Mouse (Mus musculus) hindbrain, embryonic 14.5 days (tissue): ENCODE measurements around the gene Gas2l2. TPM values are rescaled to one million over a fixed set of nuclear protein-coding genes. Genes with fewer than 3 reads are reported as not detected.

Experiments used
- ATAC-seq: fragments of 200-750 bp; cut with Nextera tagmentation; 2 replicates; pipeline ENCODE4 v1.8.0; 2017; ENCODE audit warnings: moderate number of reproducible peaks, mild to moderate bottlenecking, moderate TSS enrichment, moderate library complexity; ENCODE audit not compliant: low FRiP score
- DNase-seq: peaks from one replicate; pipeline ENCODE4 v3.0.0-alpha.2; 2015; ENCODE audit warnings: low spot score
- H3K27ac ChIP-seq: fragments of 300-500 bp; sonication (generic); 2 replicates; pipeline ENCODE4 v1.5.1; 2014; ENCODE audit warnings: mild to moderate bottlenecking, moderate library complexity
- H3K27me3 ChIP-seq: fragments of 300-500 bp; sonication (generic); 2 replicates; pipeline ENCODE4 v1.6.1; 2014; ENCODE audit warnings: mild to moderate bottlenecking, low read length, mixed read lengths; ENCODE audit not compliant: control insufficient read depth, insufficient read depth
- H3K36me3 ChIP-seq: fragments of 300-500 bp; sonication (generic); replicated peaks from 2 replicates; pipeline ENCODE4 v1.6.1; 2014; ENCODE audit not compliant: control insufficient read depth, insufficient read depth
- H3K4me1 ChIP-seq: fragments of 300-500 bp; sonication (generic); replicated peaks from 2 replicates; pipeline ENCODE4 v1.6.1; 2014; ENCODE audit warnings: antibody characterized with exemption, low read length, mixed read lengths; ENCODE audit not compliant: control insufficient read depth, insufficient read depth
- H3K4me2 ChIP-seq: fragments of 300-500 bp; sonication (generic); replicated peaks from 2 replicates; pipeline ENCODE4 v1.6.1; 2014; ENCODE audit warnings: mild to moderate bottlenecking, moderate library complexity
- H3K4me3 ChIP-seq: fragments of 300-500 bp; sonication (generic); replicated peaks from 2 replicates; pipeline ENCODE4 v1.5.1; 2014; ENCODE audit warnings: mild to moderate bottlenecking, low read length
- H3K9ac ChIP-seq: fragments of 300-500 bp; sonication (generic); 2 replicates; pipeline ENCODE4 v1.6.1; 2014
- H3K9me3 ChIP-seq: fragments of 300-500 bp; sonication (generic); 2 replicates; pipeline ENCODE4 v1.6.1; 2016; ENCODE audit warnings: low read length; ENCODE audit not compliant: control insufficient read depth
- WGBS: fragments of 180-500 bp; shearing (Covaris S2); extraction: QIAGEN DNeasy Blood & Tissue Kit; methylation state at CpG from one replicate; pipeline ENCODE4 v1.1.7; 2014; 5-methylcytosine and 5-hydroxymethylcytosine counted together
- polyA plus RNA-seq: library from polyadenylated mRNA; unstranded; fragments of >200 nt; fragmentation: Nextera tagmentation; extraction: Ambion mirVana; gene quantifications from 2 replicates; pipeline ENCODE4 v1.2.1, GENCODE M21; 2014

Gas2l2 gene
- polyA plus RNA-seq = 0.97 and 1.5 TPM in 2 replicates

DNA sequence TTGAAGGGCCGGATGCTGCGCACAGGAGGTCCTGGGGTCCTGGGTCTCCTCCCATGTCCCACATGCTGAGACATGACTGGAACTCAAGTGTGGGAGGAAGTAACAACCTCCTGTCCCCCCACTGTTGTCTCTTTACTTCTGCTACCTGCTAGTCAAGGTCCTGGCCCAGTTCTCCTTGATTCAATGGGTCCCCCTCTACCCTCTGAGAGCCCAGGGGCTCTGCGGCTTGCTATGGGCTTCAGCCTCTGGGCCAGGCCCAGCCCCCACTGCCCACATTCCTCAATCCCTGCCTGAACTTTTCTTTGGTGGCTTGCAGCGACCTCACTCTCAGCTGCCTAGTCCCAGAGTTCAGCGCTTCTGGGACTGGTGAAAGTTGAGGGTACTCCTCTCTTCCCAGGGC lies at the start of gene Gas2l2:
Gene Gas2l2, minus strand, starts transcription at position 101 of the 400 bp plus-strand sequence.
- Histone ChIP-seq H3K4me3 (no peak within 1 kb of the TSS), H3K27ac (no peak within 1 kb of the TSS), H3K9me3 (no peaks in the 10 kb centered on the region), H3K27me3 (peaks cover 16% of the 10 kb centered on the region), H3K36me3 (no peaks in the 10 kb centered on the region), H3K4me2 (no peak within 1 kb of the TSS), H3K9ac (no peak within 1 kb of the TSS), H3K4me1 (no peaks in the 10 kb centered on the region)
- DNase-seq (no peak), ATAC-seq (no peak)
- 50% methylated on average over 5 of the region's 5 CpGs for WGBS

DNA sequence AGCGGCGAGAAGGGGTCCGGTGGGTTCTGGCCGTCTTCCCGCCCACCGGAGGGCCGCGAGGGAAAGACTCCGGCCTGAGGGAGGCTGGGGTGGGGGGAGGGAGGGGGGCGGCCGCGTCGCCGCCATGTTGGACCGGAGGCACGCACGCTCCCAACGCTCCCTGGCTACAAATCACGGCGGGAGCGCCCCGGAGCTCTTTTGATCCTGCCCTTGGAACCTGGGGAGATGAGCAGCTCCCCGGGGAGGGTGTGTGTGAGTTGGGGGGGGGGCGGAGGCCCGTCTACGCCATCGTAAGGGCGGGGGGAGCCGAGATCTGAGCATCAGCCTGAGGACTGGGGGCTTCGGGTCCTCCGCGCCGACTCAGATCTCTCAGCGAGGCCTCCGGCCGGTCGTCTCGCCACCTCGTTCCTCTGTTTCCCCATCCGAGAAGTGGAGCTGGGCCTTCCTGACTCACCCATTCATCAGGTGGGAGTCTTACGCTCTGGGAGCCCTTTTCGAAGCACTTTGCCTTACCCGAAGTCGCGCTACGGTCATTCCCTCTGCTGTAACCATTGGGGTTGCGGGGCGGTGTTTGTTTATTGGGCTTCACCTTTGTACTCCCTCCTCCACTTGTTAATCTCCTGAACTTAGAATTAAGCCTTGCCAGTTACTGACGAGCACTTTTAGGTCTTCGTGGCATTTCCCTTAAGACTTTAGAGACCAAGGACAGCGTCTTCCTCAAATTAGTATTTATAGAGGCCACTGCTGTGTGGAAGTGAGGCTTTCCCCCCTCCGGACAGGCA lies 44.2 kb upstream of the Gas2l2 start:
- peaks cover 19% of the 10 kb centered on the region for H3K36me3 ChIP-seq
- DNase-seq = no peak
- H3K4me2 ChIP-seq = peak overlapping the region; percentile 98
- peaks cover 13% of the 10 kb centered on the region for H3K4me1 ChIP-seq
- no peaks in the 10 kb centered on the region for H3K9me3 ChIP-seq
- peak overlapping the region; percentile 98 for H3K27ac ChIP-seq
- peak; percentile 89 for ATAC-seq
- H3K9ac ChIP-seq = peak overlapping the region; percentile 83
- H3K4me3 ChIP-seq = peak overlapping the region; percentile 90
- H3K27me3 ChIP-seq = no peaks in the 10 kb centered on the region
- WGBS = 1% methylated on average over 43 of the region's 52 CpGs

DNA sequence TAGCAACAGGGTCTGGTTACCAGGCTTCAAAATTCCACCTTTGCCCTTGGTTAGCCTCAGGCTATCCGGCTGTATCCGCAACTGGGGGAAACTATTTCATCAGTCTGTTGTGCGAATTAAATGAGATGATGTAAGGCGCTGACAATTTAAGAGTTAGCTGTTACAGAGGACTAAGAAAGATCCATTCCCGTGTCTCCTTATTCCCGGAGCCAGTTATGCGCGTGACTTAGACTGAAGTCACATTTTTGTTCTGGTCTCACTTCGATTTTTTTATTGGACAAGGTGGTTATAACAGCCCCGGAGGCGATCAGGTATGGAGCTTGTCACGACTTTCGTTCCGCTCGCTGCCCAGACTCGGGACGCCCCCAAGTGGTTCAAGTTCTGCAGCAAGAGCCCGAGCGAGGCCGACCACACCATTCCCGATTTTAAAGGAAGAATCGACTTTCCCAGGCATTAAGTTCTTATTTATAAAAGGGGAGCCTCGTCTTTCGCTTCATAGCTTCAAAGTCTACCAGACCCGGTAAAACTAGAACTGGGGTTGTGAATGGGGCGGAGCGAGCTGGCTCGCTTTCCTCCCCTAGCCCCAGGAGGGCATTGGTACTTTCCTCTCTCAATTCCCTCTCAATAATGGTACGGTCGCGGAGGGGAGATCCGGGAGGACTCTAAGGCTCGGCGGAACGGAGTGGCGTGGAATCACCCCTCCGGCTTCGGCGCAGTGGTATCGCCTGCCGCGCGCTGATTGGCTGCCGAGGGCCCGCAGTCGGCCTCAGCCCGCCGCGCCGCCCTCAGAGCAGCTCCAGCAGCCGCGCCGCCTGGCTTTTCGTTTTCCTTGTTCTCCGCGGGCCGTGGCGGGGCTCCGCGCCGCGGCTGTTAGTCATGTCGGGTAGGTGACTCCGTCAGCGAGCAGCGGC lies 43.3 kb upstream of the Gas2l2 start, which contains the start of gene Taf15:
Gene Taf15, plus strand, starts transcription at position 763 of the 911 bp plus-strand sequence.
- Histone ChIP-seq H3K36me3 (peaks cover 13% of the 10 kb centered on the region), H3K27me3 (no peaks in the 10 kb centered on the region), H3K9me3 (no peaks in the 10 kb centered on the region), H3K9ac (peak within 1 kb of the TSS; percentile 83), H3K4me1 (peaks cover 13% of the 10 kb centered on the region), H3K4me2 (peak within 1 kb of the TSS; percentile 98), H3K4me3 (peak within 1 kb of the TSS; percentile 90), H3K27ac (peak within 1 kb of the TSS; percentile 98)
- DNase-seq (peak; percentile 99), ATAC-seq (peak; percentile 98)
- under 1% methylated on average over 66 of the region's 66 CpGs for WGBS

DNA sequence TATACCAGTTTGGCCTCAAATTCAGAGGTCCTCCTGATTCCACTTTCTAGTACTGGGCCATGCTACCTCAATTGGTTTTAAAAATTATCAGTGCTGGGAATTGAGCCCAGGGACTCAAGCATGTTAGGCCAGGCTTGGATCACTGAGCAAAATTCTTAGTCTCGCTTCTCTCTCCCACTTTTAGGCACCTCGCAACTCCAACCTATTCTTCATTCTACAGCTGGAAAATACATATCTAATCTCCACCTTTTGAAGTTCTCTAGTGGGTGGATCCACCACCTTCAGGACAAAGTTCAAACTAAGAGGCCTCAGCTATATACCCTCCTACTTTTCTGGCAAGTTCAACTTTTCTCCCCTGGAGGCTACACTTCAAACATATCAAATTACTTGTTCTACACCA lies 42.5 kb upstream of the Gas2l2 start:
- Histone ChIP-seq H3K4me3 (peak overlapping the region; percentile 90; the same call in 1 of the 2 replicates), H3K27ac (no peak overlapping the region), H3K36me3 (peaks cover 10% of the 10 kb centered on the region), H3K27me3 (no peaks in the 10 kb centered on the region), H3K9ac (no peak overlapping the region), H3K9me3 (no peaks in the 10 kb centered on the region), H3K4me1 (peaks cover 13% of the 10 kb centered on the region), H3K4me2 (peak overlapping the region; percentile 58)
- no peak for DNase-seq
- ATAC-seq = no peak
- 94% methylated on average over 2 of the region's 2 CpGs for WGBS

DNA sequence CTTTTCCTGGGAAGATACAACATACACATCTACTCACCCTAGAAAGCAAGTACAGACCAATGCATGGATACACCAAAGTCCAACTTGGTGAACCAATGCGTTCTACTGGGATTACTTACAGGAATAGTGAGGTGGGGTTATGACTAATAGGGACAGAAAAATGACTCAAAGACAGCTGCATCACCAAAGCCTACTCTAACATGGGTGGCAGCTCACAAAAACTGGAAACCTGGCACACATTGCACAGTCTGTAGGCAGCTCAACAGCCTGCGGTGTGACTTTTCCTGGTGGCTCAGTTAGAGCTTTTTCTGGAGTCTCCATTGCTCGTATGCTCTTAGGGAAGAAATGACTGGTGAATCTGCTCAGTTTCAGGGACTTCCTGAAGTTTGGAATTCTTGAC lies 39.5 kb upstream of the Gas2l2 start:
- WGBS = 87% methylated on average over 3 of the region's 3 CpGs

DNA sequence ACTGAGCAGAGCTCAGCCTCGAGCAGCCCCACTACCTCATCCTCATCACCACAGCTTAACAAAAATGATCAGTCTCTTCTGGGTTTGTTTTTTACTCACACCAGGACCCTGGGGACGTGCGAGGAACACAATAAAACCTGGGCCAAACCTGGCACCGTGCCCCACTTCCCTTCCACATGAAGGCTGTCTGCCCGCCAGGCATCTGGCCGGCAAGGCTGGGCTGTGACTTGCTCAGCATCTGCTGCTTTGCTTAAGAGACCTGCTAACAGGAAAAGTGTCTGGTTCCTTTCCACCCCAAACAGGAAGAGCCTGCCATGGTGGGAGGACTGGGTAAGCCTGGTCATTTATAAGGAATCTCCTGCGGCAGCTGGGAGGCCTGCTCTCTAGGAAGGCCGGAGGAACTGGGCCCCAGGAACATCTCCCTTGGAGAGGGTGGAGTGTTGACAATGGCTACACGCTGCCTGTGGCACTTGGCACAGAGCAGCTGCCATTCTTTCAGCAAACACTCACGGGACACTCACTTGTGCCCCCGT lies 37.9 kb upstream of the Gas2l2 start:
- Histone ChIP-seq H3K9me3 (no peaks in the 10 kb centered on the region), H3K4me3 (no peak overlapping the region), H3K27me3 (peaks cover 32% of the 10 kb centered on the region), H3K9ac (no peak overlapping the region), H3K4me2 (no peak overlapping the region), H3K36me3 (no peaks in the 10 kb centered on the region), H3K4me1 (no peaks in the 10 kb centered on the region; the same call in none of the 2 replicates), H3K27ac (peak overlapping the region; percentile 30; the same call in 1 of the 2 replicates)
- DNase-seq (peak; percentile 64), ATAC-seq (peak; percentile 44; the same call in 1 of the 2 replicates)
- 46% methylated on average over 11 of the region's 11 CpGs for WGBS

More for the DNA sequence above, 39.5 kb upstream of the Gas2l2 start:
- no peaks in the 10 kb centered on the region for H3K9me3 ChIP-seq
- no peak overlapping the region for H3K9ac ChIP-seq
- H3K4me1 ChIP-seq = peaks cover under 1% of the 10 kb centered on the region
- no peak overlapping the region for H3K27ac ChIP-seq
- no peaks in the 10 kb centered on the region for H3K36me3 ChIP-seq
- DNase-seq (no peak), ATAC-seq (no peak)
- peaks cover 17% of the 10 kb centered on the region for H3K27me3 ChIP-seq
- H3K4me3 ChIP-seq = no peak overlapping the region
- H3K4me2 ChIP-seq = no peak overlapping the region

DNA sequence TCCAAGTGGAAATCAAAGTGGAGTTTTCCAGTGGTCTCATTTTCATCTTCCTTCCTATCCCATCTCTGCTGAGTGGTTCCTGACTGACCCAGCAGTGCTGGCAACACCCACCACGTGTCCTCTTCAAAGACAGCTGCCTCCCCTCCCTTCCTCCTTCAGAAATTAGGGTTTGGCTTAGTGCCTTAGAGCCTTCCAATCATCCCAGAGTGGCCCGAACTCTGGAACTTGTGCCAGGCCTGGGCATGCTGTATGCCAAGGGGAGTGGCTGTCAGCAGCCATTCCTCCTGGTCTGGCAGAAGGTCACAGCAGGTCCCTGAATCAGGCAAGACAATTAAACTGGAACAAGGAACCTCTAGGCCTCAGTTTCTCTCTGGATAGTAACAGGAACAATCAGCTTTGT lies 36.7 kb upstream of the Gas2l2 start:
- Histone ChIP-seq H3K36me3 (no peaks in the 10 kb centered on the region), H3K9me3 (no peaks in the 10 kb centered on the region), H3K4me2 (no peak overlapping the region), H3K4me1 (no peaks in the 10 kb centered on the region; the same call in none of the 2 replicates), H3K27me3 (peaks cover 43% of the 10 kb centered on the region), H3K4me3 (no peak overlapping the region), H3K27ac (peak overlapping the region; percentile 30; the same call in 1 of the 2 replicates), H3K9ac (no peak overlapping the region)
- DNase-seq (peak; percentile 46), ATAC-seq (no peak)
- WGBS = 29% methylated on average over 2 of the region's 2 CpGs

DNA sequence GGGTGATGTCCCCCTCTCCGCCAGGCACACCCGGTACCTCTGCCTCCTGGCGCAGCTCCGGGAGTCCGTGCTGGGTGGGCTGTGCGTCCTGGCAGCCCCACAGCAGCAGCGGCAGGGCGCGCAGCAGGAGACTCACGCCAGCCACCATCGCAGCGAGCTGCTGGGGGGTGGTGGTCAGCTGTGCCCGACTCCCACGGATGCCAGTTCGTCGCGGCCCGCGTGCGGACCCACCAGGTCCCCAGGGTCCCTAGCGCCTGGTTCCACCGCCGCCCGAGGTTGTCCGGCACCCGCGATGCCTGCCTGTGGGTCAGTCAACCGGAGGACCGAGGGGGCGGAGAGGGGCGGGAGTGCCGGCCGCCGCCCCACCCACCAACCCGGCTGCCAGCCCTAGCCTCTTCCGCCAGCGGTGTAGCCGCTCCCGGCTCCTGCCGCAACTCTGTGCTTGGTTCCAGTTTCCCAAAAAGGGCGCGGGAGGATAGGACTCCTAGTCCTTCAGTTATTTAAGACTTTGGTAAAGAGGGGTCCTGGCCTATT lies 33.5 kb upstream of the Gas2l2 start, which contains the start of gene Mmp28:
Gene Mmp28, minus strand, starts transcription at position 361 of the 534 bp plus-strand sequence.
- Histone ChIP-seq H3K27ac (no peak within 1 kb of the TSS), H3K9me3 (no peaks in the 10 kb centered on the region), H3K4me3 (peak within 1 kb of the TSS; percentile 62), H3K36me3 (no peaks in the 10 kb centered on the region), H3K4me2 (peak within 1 kb of the TSS; percentile 97), H3K27me3 (peaks cover 46% of the 10 kb centered on the region), H3K4me1 (no peaks in the 10 kb centered on the region; the same call in none of the 2 replicates), H3K9ac (peak within 1 kb of the TSS; percentile 73)
- no peak for DNase-seq
- peak; percentile 53; the same call in 1 of the 2 replicates for ATAC-seq
- WGBS = under 1% methylated on average over 37 of the region's 42 CpGs
